In the genomic region with DNA sequence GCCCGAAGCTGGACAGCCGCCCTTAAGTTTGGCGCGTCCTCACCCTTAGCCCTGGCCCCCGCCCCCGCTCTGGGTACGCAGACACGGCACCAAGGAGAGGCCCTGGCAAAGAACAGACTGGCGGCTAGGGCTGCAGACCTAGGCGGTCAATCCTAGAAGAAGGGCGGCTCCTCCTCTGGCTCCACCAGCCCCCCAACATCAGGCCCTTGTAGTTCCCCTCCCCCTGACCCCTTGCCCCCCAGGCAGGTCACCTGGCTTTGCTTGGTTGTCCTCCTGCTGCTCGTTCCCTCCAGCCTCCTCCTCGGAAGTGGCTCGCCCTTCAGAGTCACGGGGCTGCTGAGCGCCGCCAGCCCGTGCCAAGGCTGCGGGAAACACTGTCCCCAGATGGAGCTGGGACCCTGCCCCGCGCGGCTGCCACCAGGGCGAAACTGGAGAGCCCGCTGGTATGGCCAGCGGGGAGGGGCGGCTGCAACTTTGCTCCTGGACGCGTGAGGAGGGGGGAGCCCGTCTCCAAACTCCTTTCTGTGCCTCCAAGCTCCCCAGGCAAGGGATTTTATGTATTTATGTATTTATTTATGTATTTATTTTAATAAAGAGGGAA, we compare ENCODE assay signal across 9 mouse cellular contexts. TPM values are rescaled to one million over a fixed set of nuclear protein-coding genes. Genes with fewer than 3 reads are reported as not detected.
A peak's percentile ranks its signal among the peaks of the same experiment; 100 is the strongest.
DNase-seq lines count a peak whose midpoint lies in the region; TF ChIP-seq lines count a peak whose summit lies in the region.
"Had no signal": no experiment of that assay in that cellular context is flagged by ENCODE, and none has a peak within 500 bp of the region (broad histone marks: within the 10 kb centered on the region; RNA-seq: fewer than 3 reads in every experiment).

No protein-coding gene starts in this region.

- H3K27me3 ChIP-seq in thymus, adult 2 months (ENCODE audit: control insufficient read depth, insufficient read depth, low read length) = no peaks in the 10 kb centered on the region
- H3K27me3 ChIP-seq in midbrain, embryonic 10.5 days (ENCODE audit: low read depth, poor library complexity, severe bottlenecking) = peaks cover 25% of the 10 kb centered on the region; the same call in 1 of the 2 replicates

- H3K4me3 ChIP-seq in thymus, adult 2 months (ENCODE audit: control insufficient read depth, insufficient read depth, low read length) = peak overlapping the region; percentile 87
- H3K4me3 ChIP-seq in embryonic fibroblast, embryonic 13.5 days (ENCODE audit: insufficient read depth, low read length) = peak overlapping the region; percentile 19; the same call in 1 of the 2 replicates
- H3K4me3 ChIP-seq in midbrain, embryonic 10.5 days = peak overlapping the region; percentile 59

- H3K27ac ChIP-seq in thymus, adult 2 months (ENCODE audit: control insufficient read depth, insufficient read depth, low read length) = no peak overlapping the region
- H3K27ac ChIP-seq in embryonic fibroblast, embryonic 13.5 days (ENCODE audit: insufficient read depth, low read length) = no peak overlapping the region
- peak overlapping the region; percentile 38 for H3K27ac ChIP-seq in midbrain, embryonic 10.5 days (replicated peaks)

- no peaks in the 10 kb centered on the region for H3K36me3 ChIP-seq in thymus, adult 2 months (ENCODE audit: control insufficient read depth, insufficient read depth, low read length)
- no peaks in the 10 kb centered on the region for H3K36me3 ChIP-seq in midbrain, embryonic 10.5 days
- H3K36me3 ChIP-seq: G1E had no signal

- peaks cover 11% of the 10 kb centered on the region for H3K4me1 ChIP-seq in thymus, adult 2 months (replicated peaks; ENCODE audit: control insufficient read depth, insufficient read depth, low read length)
- H3K4me1 ChIP-seq in embryonic fibroblast, embryonic 13.5 days (ENCODE audit: control insufficient read depth, insufficient read depth, low read length) = no peaks in the 10 kb centered on the region
- peaks cover 8% of the 10 kb centered on the region; the same call in 1 of the 2 replicates for H3K4me1 ChIP-seq in midbrain, embryonic 10.5 days

- no peak for TF ChIP-seq POLR2A in thymus, adult 2 months (IDR thresholded peaks at IDR 0.05; ENCODE audit: control insufficient read depth, extremely low read depth, insufficient read depth, low read length, poor library complexity)
- TF ChIP-seq POLR2A in embryonic fibroblast, embryonic 13.5 days (IDR thresholded peaks at IDR 0.05; ENCODE audit: low read depth, low read length) = no peak

- no peak for TF ChIP-seq CTCF in thymus, adult 2 months (IDR thresholded peaks at IDR 0.05; ENCODE audit: borderline replicate concordance, control insufficient read depth, extremely low read depth, insufficient read depth, low read length, poor library complexity)
- TF ChIP-seq CTCF in embryonic fibroblast, embryonic 13.5 days (IDR thresholded peaks at IDR 0.05; ENCODE audit: borderline replicate concordance, insufficient read depth, low read length) = no peak

- intact Hi-C loops in heart, postnatal 14 days (cut with DNase I) = loop anchor here (5.0 kb wide), 2 partner anchors 66 to 74 kb away; partner anchors contain the start of gene Rbmx

- WGBS in thymus, adult 2 months = 5% methylated on average over 17 of the region's 29 CpGs
- 23% methylated on average over 29 of the region's 29 CpGs for WGBS in midbrain, embryonic 10.5 days

- H3K9me3 ChIP-seq in midbrain, embryonic 10.5 days (replicated peaks) = no peaks in the 10 kb centered on the region
- H3K9me3 ChIP-seq: G1E had no signal

- DNase-seq in thymus, adult 2 months = peak; percentile 19
- no peak for DNase-seq in thymus, postnatal 10 days (ENCODE audit: low spot score in 2 of 2)
- peak; percentile 44 to 59 for DNase-seq in heart, postnatal 14 days
- DNase-seq in kidney, postnatal 4 days = peak; percentile 27 to 54
- peak; percentile 27 for DNase-seq in midbrain, embryonic 10.5 days (ENCODE audit: low spot score)
- peak; percentile 53 for DNase-seq in testis, postnatal 10 days (ENCODE audit: low spot score)
- DNase-seq in layer of hippocampus, adult 11-12 months (ENCODE audit: low spot score) = no peak

RNA-seq across cellular contexts. Expression of gene Arhgef6, which starts 12.6 kb away (rescaled TPM):
- polyA plus RNA-seq in thymus, adult 2 months (2012; rRNA removed) = 68.6 and 78.3 TPM in 2 replicates
- 10.9 and 11.4 TPM in 2 replicates for polyA plus RNA-seq in embryonic fibroblast, embryonic 13.5 days (2011; ENCODE audit: insufficient read length, low read depth, missing spikeins)
- total RNA-seq in heart, postnatal 14 days (2021) = 10 to 100 TPM; 50.7 to 63.4 TPM
- polyA plus RNA-seq in midbrain, embryonic 10.5 days (2016; fragmentation: Nextera tagmentation; extraction: Ambion mirVana) = 3.9 and 7.3 TPM in 2 replicates

Comparison
In these comparisons a context has a peak if more than half of its experiments do, and no peak if none do; other contexts are left out.
1. DNase-seq: peak in thymus, adult 2 months (single experiment), heart, postnatal 14 days (2 of 2), kidney, postnatal 4 days (2 of 2), midbrain, embryonic 10.5 days (single experiment) and testis, postnatal 10 days (single experiment); none in thymus, postnatal 10 days (0 of 2) and layer of hippocampus, adult 11-12 months (single experiment).
2. H3K4me3 ChIP-seq: peak in every context shown above with its lines; median percentile 87 in thymus, adult 2 months; 59 in midbrain, embryonic 10.5 days; 19 in embryonic fibroblast, embryonic 13.5 days.